Comparison of ENCODE assay signal across 11 mouse cellular contexts in genomic region chr14:120841311-120841710, GRCm38 (mm10).
A peak's percentile ranks its signal among the peaks of the same experiment; 100 is the strongest.
DNase-seq lines count a peak whose midpoint lies in the region; ATAC-seq and TF ChIP-seq lines count a peak whose summit lies in the region.
"Had no signal": no experiment of that assay in that cellular context is flagged by ENCODE, and none has a peak within 500 bp of the region (broad histone marks: within the 10 kb centered on the region; RNA-seq: fewer than 3 reads in every experiment).

No protein-coding gene starts in this region.

- peak; percentile 22 to 34 for DNase-seq in cerebellum, postnatal 14 days
- no peak for DNase-seq in liver, postnatal 0 days
- DNase-seq in liver (no peak), MN1 (ENCODE audit: low spot score) (no peak)
- DNase-seq in kidney, postnatal 25 days: peak; percentile 67 to 72
- DNase-seq in layer of hippocampus, postnatal 14 days (ENCODE audit: low spot score in 2 of 2): no peak
- no peak for DNase-seq in right cerebral cortex, postnatal 25 days
- DNase-seq: cerebellum, adult 8-10 months had no signal

- no peak overlapping the region for H3K4me3 ChIP-seq in liver, postnatal 0 days (ENCODE audit: low read depth, low read length)
- H3K4me3 ChIP-seq: embryonic facial prominence, embryonic 15.5 days had no signal

- H3K9ac ChIP-seq in liver, postnatal 0 days (replicated peaks): no peak overlapping the region
- H3K9ac ChIP-seq: embryonic facial prominence, embryonic 15.5 days had no signal

- H3K4me1 ChIP-seq in liver, postnatal 0 days (ENCODE audit: insufficient read depth): 0 out of 2 replicates have a peak, but pooled peaks cover 5% of the 10 kb centered on the region

- no peak overlapping the region for H3K27ac ChIP-seq in liver, postnatal 0 days (ENCODE audit: low read depth)
- H3K27ac ChIP-seq: embryonic facial prominence, embryonic 15.5 days had no signal

- no peaks in the 10 kb centered on the region for H3K27me3 ChIP-seq in liver, postnatal 0 days (ENCODE audit: insufficient read depth, low read length)
- H3K27me3 ChIP-seq: embryonic facial prominence, embryonic 15.5 days had no signal

- H3K4me2 ChIP-seq in liver, postnatal 0 days (ENCODE audit: low read depth, low read length): peak overlapping the region; percentile 23
- H3K4me2 ChIP-seq: embryonic facial prominence, embryonic 15.5 days had no signal

- H3K36me3 ChIP-seq in liver, postnatal 0 days (replicated peaks; ENCODE audit: insufficient read depth, low read length): no peaks in the 10 kb centered on the region
- H3K36me3 ChIP-seq: embryonic facial prominence, embryonic 15.5 days had no signal

- no peaks in the 10 kb centered on the region for H3K9me3 ChIP-seq in liver, postnatal 0 days (ENCODE audit: low read length)
- H3K9me3 ChIP-seq: embryonic facial prominence, embryonic 15.5 days had no signal

- WGBS in liver, postnatal 0 days (ENCODE audit: insufficient replicate concordance): 47% methylated on average over 6 of the region's 6 CpGs

- TF ChIP-seq EP300 in liver, postnatal 0 days (IDR thresholded peaks at IDR 0.05; ENCODE audit: low read depth): no peak

- no peak for ATAC-seq in cerebellum, adult (ENCODE audit: insufficient number of reproducible peaks, low FRiP score, low TSS enrichment)
- ATAC-seq in liver, postnatal 0 days: no peak; the same call in 1 of the 2 replicates
- ATAC-seq: inflammation-experienced regulatory T-cells, adult 6 months had no signal

- TF ChIP-seq CTCF in liver, postnatal 0 days (IDR thresholded peaks at IDR 0.05; ENCODE audit: low read depth): no peak

Comparison
In these comparisons a context has a peak if more than half of its experiments do, and no peak if none do; other contexts are left out.
1. DNase-seq: peak in cerebellum, postnatal 14 days (2 of 2) and kidney, postnatal 25 days (2 of 2); none in liver, postnatal 0 days (single experiment), liver (single experiment), layer of hippocampus, postnatal 14 days (0 of 2), right cerebral cortex, postnatal 25 days (single experiment) and MN1 (single experiment).